Mouse (Mus musculus) heart, adult 2 months (tissue): ENCODE measurements at regions not wholly inside any gene's neighbourhood (a gene's known extent, or its start where the extent isn't known, plus 50 kb on each side); places are given as distances from the start of the nearest gene placed in this dataset.

Experiments
- DNase-seq, 2 experiments: peaks; one replicate each; pipeline ENCODE4 v3.0.0; 2021
- H3K27ac ChIP-seq: fragments of 200-600 bp; 2 replicates; pipeline ENCODE4 v1.8.1; 2022
- H3K27me3 ChIP-seq: fragments of 200-500 bp; 2 replicates; pipeline ENCODE4 v1.6.1; 2012; ENCODE audit warnings: mild to moderate bottlenecking, low read length, inconsistent platforms, mixed read lengths; ENCODE audit not compliant: control insufficient read depth, insufficient read depth
- H3K36me3 ChIP-seq: fragments of 200-500 bp; 2 replicates; pipeline ENCODE4 v1.6.1; 2012; ENCODE audit warnings: low read length, inconsistent platforms; ENCODE audit not compliant: control insufficient read depth, insufficient read depth
- H3K4me1 ChIP-seq: fragments of 200-500 bp; 2 replicates; pipeline ENCODE4 v1.6.1; 2011; ENCODE audit warnings: low read length; ENCODE audit not compliant: control insufficient read depth, insufficient read depth
- H3K4me3 ChIP-seq: fragments of 200-600 bp; 2 replicates; pipeline ENCODE4 v1.8.1; 2022
- H3K79me2 ChIP-seq: fragments of 200-500 bp; replicated peaks from 2 replicates; pipeline ENCODE4 v1.6.1; 2012; ENCODE audit warnings: mild to moderate bottlenecking, inconsistent platforms, low read length, moderate library complexity, mixed read lengths; ENCODE audit not compliant: control insufficient read depth, insufficient read depth
- H3K9ac ChIP-seq: fragments of 200-500 bp; 2 replicates; pipeline ENCODE4 v1.6.1; 2012; ENCODE audit warnings: low read depth, mild to moderate bottlenecking, control low read depth, inconsistent platforms, low read length, mixed read lengths
- CTCF ChIP-seq: fragments of 200-600 bp; IDR thresholded peaks from 2 replicates; pipeline ENCODE4 v1.8.1; 2022; ENCODE audit warnings: antibody characterized with exemption, mild to moderate bottlenecking, moderate library complexity
- EP300 ChIP-seq: fragments of 200-500 bp; IDR thresholded peaks from 2 replicates; pipeline ENCODE4 v1.6.1; 2011; ENCODE audit warnings: low read depth, low read length, control low read depth; ENCODE audit not compliant: insufficient read depth
- POLR2A ChIP-seq: fragments of 200-500 bp; IDR thresholded peaks from 2 replicates; pipeline ENCODE4 v1.6.1; 2011; ENCODE audit warnings: mild to moderate bottlenecking, low read depth, low read length, control low read depth; ENCODE audit not compliant: insufficient read depth
- WGBS: fragments of 180-500 bp; shearing (Covaris S2); methylation state at CpG from one replicate; pipeline ENCODE4 v1.1.7; 2018; 5-methylcytosine and 5-hydroxymethylcytosine counted together
- intact Hi-C: fragments of 180-260 bp; cut with DNase I; formaldehyde crosslinking; loops from one replicate; pipeline ENCODE4 v1.15.1; 2025

DNA sequence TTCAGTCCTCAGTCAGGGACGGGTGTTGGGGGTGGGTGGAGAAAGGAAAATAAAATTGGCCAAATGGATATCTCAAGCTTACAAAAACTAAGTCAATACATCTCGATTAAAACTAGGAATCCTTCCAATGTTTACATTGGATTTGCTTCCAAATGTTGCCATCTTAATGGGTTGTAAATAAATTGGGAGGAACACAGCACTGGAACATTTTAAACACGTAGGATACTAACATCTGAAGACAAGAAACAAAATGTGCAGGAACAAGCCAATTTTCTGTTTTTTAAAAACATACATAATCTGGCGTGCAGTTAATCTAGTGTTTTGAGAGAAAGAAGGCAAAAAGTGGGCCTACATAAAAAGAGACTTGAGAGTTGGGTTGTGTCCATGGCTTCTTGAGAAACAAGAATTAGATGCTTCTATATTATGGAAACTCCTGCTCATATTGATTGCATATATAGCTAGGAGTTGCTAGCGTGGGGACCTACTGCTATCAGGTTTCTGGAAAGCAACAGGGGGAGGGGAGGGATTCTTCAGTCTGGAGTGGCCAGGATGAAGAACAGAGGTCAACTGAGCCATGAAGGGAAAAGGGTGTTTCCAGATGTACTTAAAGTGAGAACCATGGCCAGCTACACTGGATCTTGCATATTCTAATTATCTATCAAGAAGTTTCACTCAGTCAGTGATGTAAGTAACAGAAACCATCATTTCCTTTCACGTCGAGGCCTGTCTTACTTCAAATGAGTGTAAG lies 330.2 kb downstream of the Rnd3 start:
- Histone ChIP-seq H3K9ac (no peak overlapping the region), H3K27ac (no peak overlapping the region), H3K79me2 (no peaks in the 10 kb centered on the region), H3K4me1 (peaks cover 2% of the 10 kb centered on the region), H3K27me3 (no peaks in the 10 kb centered on the region), H3K36me3 (no peaks in the 10 kb centered on the region), H3K4me3 (no peak overlapping the region)
- WGBS = 67% methylated on average over 7 of the region's 7 CpGs
- intact Hi-C loops = no loop called here
- TF ChIP-seq CTCF (no peak), POLR2A (no peak), EP300 (no peak)
- DNase-seq = no peak

DNA sequence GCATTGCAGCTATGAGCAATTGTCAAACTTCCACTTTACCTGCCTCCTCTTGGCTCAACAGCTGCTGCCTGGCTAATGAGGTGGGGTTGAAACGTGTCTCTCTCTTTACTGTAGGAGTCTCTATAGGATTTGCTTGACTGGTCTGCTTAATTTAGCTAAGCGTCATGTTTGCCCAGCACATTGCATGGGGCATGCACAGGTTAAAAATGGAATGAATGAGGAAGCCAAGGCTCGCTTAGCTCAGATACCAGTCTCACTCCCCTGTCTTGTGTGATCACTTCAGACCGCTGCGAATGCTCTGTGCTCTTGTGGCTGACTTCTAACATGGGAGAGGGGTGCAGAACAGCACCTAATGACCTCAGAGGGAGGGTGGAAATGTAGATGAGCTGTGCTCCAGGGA lies 332.5 kb downstream of the Rnd3 start:
- H3K79me2 ChIP-seq = no peaks in the 10 kb centered on the region
- no peak for DNase-seq
- H3K4me3 ChIP-seq = no peak overlapping the region
- peaks cover 2% of the 10 kb centered on the region for H3K4me1 ChIP-seq
- intact Hi-C loops = no loop called here
- 68% methylated on average over 5 of the region's 5 CpGs for WGBS
- no peak overlapping the region for H3K27ac ChIP-seq
- H3K36me3 ChIP-seq = no peaks in the 10 kb centered on the region
- H3K9ac ChIP-seq = no peak overlapping the region
- TF ChIP-seq CTCF (no peak), EP300 (no peak), POLR2A (no peak)
- no peaks in the 10 kb centered on the region for H3K27me3 ChIP-seq

DNA sequence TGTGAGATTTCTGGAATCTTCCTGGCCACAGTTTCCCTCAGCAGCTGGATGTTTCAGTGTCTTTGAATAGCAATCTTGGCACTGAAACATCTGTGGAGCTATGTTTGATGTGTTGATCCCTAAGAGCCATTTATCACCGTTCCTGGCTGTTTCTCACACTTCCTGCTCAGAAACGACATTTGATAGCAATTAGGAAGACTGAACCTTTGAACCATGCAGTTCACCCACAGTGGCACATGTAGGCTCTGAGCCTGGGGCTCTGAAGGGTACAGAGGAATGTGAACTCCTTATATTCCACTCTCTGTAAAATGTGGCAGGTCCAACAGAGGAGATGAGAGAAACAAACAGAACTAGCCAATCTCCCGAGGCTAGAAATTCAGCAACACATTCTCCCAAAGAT lies 333.4 kb downstream of the Rnd3 start:
- Histone ChIP-seq H3K36me3 (no peaks in the 10 kb centered on the region), H3K9ac (no peak overlapping the region), H3K27me3 (no peaks in the 10 kb centered on the region), H3K4me3 (no peak overlapping the region), H3K4me1 (peaks cover 2% of the 10 kb centered on the region), H3K79me2 (no peaks in the 10 kb centered on the region), H3K27ac (no peak overlapping the region)
- no peak for DNase-seq
- intact Hi-C loops = no loop called here
- 40% methylated on average over 3 of the region's 3 CpGs for WGBS
- TF ChIP-seq CTCF (no peak), EP300 (no peak), POLR2A (no peak)

DNA sequence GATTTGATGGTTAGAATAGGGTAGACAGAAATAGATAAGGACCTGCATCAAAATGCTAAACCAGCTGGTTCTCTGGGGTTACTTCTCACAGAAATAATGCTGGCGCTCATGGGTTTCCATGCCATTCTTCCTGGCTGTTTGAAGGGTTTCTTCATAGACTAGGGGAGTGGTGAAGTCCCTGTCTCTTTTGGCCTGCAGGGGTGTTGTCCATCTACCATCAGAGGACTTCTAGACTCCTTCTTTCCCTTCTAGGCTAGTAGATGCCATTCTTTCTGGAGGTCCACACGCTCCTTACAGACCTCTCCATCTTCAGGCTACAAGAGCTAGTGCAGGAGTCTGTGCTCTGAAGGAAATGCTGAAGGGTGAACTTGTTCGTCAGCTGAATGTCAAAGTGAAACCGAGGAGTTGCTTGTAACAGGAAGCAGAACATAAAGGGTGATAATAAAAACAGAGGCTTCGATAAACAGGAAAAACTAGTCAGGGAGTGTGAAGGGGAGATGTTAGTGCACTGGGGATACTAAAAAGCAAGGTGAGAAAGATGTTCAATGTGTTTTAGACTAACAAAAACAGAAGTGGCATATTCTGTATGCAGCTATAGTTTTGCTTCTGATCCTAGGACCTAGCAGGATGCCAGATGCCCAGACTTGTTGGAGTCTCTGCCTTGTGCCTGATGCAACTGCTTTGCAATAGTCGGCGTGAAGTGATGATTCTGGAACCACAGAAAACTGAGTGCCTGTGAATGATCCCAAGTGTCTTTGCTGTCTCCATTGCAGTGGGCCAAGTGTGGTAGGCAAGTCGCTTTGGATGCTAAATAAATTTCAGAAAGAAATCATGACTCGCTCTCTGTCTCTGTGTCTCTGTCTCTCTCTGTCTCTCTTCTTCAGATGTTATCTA lies 335.1 kb downstream of the Rnd3 start:
- Histone ChIP-seq H3K9ac (no peak overlapping the region), H3K36me3 (no peaks in the 10 kb centered on the region), H3K4me1 (peaks cover 2% of the 10 kb centered on the region), H3K27me3 (no peaks in the 10 kb centered on the region), H3K79me2 (no peaks in the 10 kb centered on the region), H3K4me3 (no peak overlapping the region), H3K27ac (no peak overlapping the region)
- no peak for TF ChIP-seq CTCF
- no peak for TF ChIP-seq EP300
- TF ChIP-seq POLR2A = no peak
- WGBS = 66% methylated on average over 9 of the region's 9 CpGs
- intact Hi-C loops = no loop called here
- DNase-seq = no peak

DNA sequence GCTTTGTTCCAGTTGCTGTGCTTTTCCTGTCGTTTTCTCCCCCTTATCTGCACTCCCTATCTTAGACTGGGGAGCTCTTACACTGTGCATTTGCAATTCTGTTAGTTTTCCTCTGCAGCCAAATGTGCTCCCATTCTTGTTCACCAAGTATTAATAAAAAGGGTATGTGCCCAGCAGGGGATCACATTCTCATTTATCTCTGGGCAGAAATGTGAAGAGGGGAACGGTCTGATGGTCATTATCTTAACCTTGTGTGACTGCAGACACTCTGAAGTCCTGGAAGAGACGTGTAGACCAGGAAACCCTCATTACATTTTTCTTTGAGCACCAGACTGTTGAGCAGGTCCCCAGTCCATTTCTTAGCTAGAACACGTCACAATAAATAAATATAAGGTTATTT lies 336.6 kb downstream of the Rnd3 start:
- H3K9ac ChIP-seq = no peak overlapping the region
- DNase-seq = no peak
- H3K27me3 ChIP-seq = no peaks in the 10 kb centered on the region
- H3K4me1 ChIP-seq = peaks cover 2% of the 10 kb centered on the region
- no peaks in the 10 kb centered on the region for H3K79me2 ChIP-seq
- H3K27ac ChIP-seq = no peak overlapping the region
- intact Hi-C loops = no loop called here
- no peak overlapping the region for H3K4me3 ChIP-seq
- WGBS = 46% methylated on average over 4 of the region's 4 CpGs
- TF ChIP-seq POLR2A = no peak
- TF ChIP-seq CTCF = no peak
- no peak for TF ChIP-seq EP300
- no peaks in the 10 kb centered on the region for H3K36me3 ChIP-seq
